Mouse (Mus musculus) MEL (cell line): ENCODE results near the gene Inpp5e. TPM values are rescaled to one million over a fixed set of nuclear protein-coding genes. Genes with fewer than 3 reads are reported as not detected.
A peak's percentile ranks its signal among the peaks of the same experiment; 100 is the strongest.

Source experiments
- DNase-seq: peaks from one replicate; pipeline ENCODE4 v3.0.0; 2011; ENCODE audit warnings: low read depth, low spot score
- H3K27ac ChIP-seq: 2 replicates; pipeline ENCODE4 v1.5.1; 2012; ENCODE audit warnings: low read depth, mild to moderate bottlenecking, control low read depth, low read length, moderate library complexity; ENCODE audit not compliant: control insufficient read depth
- H3K27me3 ChIP-seq, 2 experiments: fragments of 150-350 bp in 1 of 2; sonication (generic) in 1 of 2; 2 replicates each; pipeline ENCODE4 v1.6.1; 2012; ENCODE audit warnings: low read length in 2 of 2, mild to moderate bottlenecking in 2 of 2, improper control_type of control experiment in 1 of 2, moderate library complexity in 1 of 2; ENCODE audit not compliant: insufficient read depth in 2 of 2, control insufficient read depth in 1 of 2
- H3K36me3 ChIP-seq, 2 experiments: 2 replicates each; pipeline ENCODE4 v1.6.1; 2012 to 2014; ENCODE audit warnings: low read length in 2 of 2, improper control_type of control experiment in 1 of 2, inconsistent platforms in 1 of 2, mild to moderate bottlenecking in 1 of 2; ENCODE audit not compliant: insufficient read depth in 2 of 2, control insufficient read depth in 1 of 2
- H3K4me1 ChIP-seq, 2 experiments: fragments of 150-350 bp in 1 of 2; sonication (generic) in 1 of 2; 2 replicates each; pipeline ENCODE4 v1.6.1; 2012; ENCODE audit warnings: low read length in 2 of 2, improper control_type of control experiment in 1 of 2, mild to moderate bottlenecking in 1 of 2; ENCODE audit not compliant: insufficient read depth in 2 of 2, control insufficient read depth in 1 of 2
- H3K4me3 ChIP-seq, 2 experiments: fragments of 150-350 bp in 1 of 2; sonication (generic) in 1 of 2; 2 replicates each; pipeline ENCODE4 v1.5.1; 2012; ENCODE audit warnings: low read depth in 2 of 2, low read length in 2 of 2, mild to moderate bottlenecking in 2 of 2, moderate library complexity in 2 of 2, control low read depth in 1 of 2, improper control_type of control experiment in 1 of 2; ENCODE audit not compliant: control insufficient read depth in 1 of 2, insufficient read depth in 1 of 2
- H3K79me2 ChIP-seq: 2 replicates; pipeline ENCODE4 v1.6.1; 2012; ENCODE audit warnings: mild to moderate bottlenecking, low read length, moderate library complexity; ENCODE audit not compliant: control insufficient read depth, poor library complexity, insufficient read depth
- H3K9ac ChIP-seq: 2 replicates; pipeline ENCODE4 v1.6.1; 2012; ENCODE audit warnings: low read depth, mild to moderate bottlenecking, control low read depth, low read length, moderate library complexity; ENCODE audit not compliant: control insufficient read depth, poor library complexity, severe bottlenecking
- H3K9me3 ChIP-seq: fragments of 150-350 bp; sonication (generic); replicated peaks from 2 replicates; pipeline ENCODE4 v1.6.1; 2012; ENCODE audit warnings: mild to moderate bottlenecking, low read length, improper control_type of control experiment, moderate library complexity; ENCODE audit not compliant: insufficient read depth
- BHLHE40 ChIP-seq: IDR thresholded peaks from 2 replicates; pipeline ENCODE4 v1.6.1; 2012; ENCODE audit warnings: low read depth, mild to moderate bottlenecking, inconsistent platforms, low read length, improper control_type of control experiment, borderline replicate concordance
- CHD1 ChIP-seq: IDR thresholded peaks from 2 replicates; pipeline ENCODE4 v1.6.1; 2012; ENCODE audit warnings: low read depth, mild to moderate bottlenecking, inconsistent platforms, low read length, improper control_type of control experiment
- E2F4 ChIP-seq: IDR thresholded peaks from 2 replicates; pipeline ENCODE4 v1.6.1; 2011; ENCODE audit warnings: low read depth, low read length, improper control_type of control experiment, borderline replicate concordance
- ELF1 ChIP-seq: IDR thresholded peaks from 2 replicates; pipeline ENCODE4 v1.6.1; 2014; ENCODE audit warnings: low read depth, mild to moderate bottlenecking, inconsistent platforms, low read length, improper control_type of control experiment, moderate library complexity
- EP300 ChIP-seq, 2 experiments: IDR thresholded peaks; 2 replicates each; pipeline ENCODE4 v1.6.1; 2011; ENCODE audit warnings: improper control_type of control experiment in 2 of 2, low read length in 2 of 2, low read depth in 1 of 2, mild to moderate bottlenecking in 1 of 2
- ETS1 ChIP-seq: IDR thresholded peaks from 2 replicates; pipeline ENCODE4 v1.6.1; 2012; ENCODE audit warnings: low read depth, mild to moderate bottlenecking, inconsistent platforms, low read length, improper control_type of control experiment, moderate library complexity
- GATA1 ChIP-seq: IDR thresholded peaks from 2 replicates; pipeline ENCODE4 v1.6.1; 2011; ENCODE audit warnings: low read depth, low read length, improper control_type of control experiment
- HCFC1 ChIP-seq: IDR thresholded peaks from 2 replicates; pipeline ENCODE4 v1.6.1; 2012; ENCODE audit warnings: low read depth, mild to moderate bottlenecking, inconsistent platforms, low read length, improper control_type of control experiment, moderate library complexity
- JUND ChIP-seq: IDR thresholded peaks from 2 replicates; pipeline ENCODE4 v1.6.1; 2011; ENCODE audit warnings: low read depth, mild to moderate bottlenecking, improper control_type of control experiment, low read length
- MAX ChIP-seq: IDR thresholded peaks from 2 replicates; pipeline ENCODE4 v1.6.1; 2011; ENCODE audit warnings: low read length, improper control_type of control experiment
- MEF2A ChIP-seq: IDR thresholded peaks from 2 replicates; pipeline ENCODE4 v1.6.1; 2014; ENCODE audit warnings: low read depth, mild to moderate bottlenecking, inconsistent platforms, low read length, improper control_type of control experiment; ENCODE audit not compliant: poor library complexity, insufficient replicate concordance, severe bottlenecking; ENCODE audit errors: extremely low read depth
- MXI1 ChIP-seq: IDR thresholded peaks from 2 replicates; pipeline ENCODE4 v1.6.1; 2011; ENCODE audit warnings: mild to moderate bottlenecking, low read depth, low read length, improper control_type of control experiment
- MYC ChIP-seq: IDR thresholded peaks from 2 replicates; pipeline ENCODE4 v1.6.1; 2011; ENCODE audit warnings: low read depth, mild to moderate bottlenecking, low read length, improper control_type of control experiment, moderate library complexity
- NELFE ChIP-seq: IDR thresholded peaks from 2 replicates; pipeline ENCODE4 v1.6.1; 2011; ENCODE audit warnings: low read depth, low read length, improper control_type of control experiment
- NRF1 ChIP-seq: IDR thresholded peaks from 2 replicates; pipeline ENCODE4 v1.6.1; 2014; ENCODE audit warnings: low read depth, mild to moderate bottlenecking, inconsistent platforms, low read length, improper control_type of control experiment, moderate library complexity; ENCODE audit not compliant: poor library complexity, insufficient read depth, severe bottlenecking
- POLR2AphosphoS2 ChIP-seq: IDR thresholded peaks from 2 replicates; pipeline ENCODE4 v1.6.1; 2011; ENCODE audit warnings: low read length, improper control_type of control experiment
- POLR2AphosphoS5 ChIP-seq: IDR thresholded peaks from 2 replicates; pipeline ENCODE4 v1.6.1; 2012; ENCODE audit warnings: low read depth, borderline replicate concordance, mild to moderate bottlenecking, inconsistent platforms, low read length, moderate library complexity, mixed read lengths
- RCOR1 ChIP-seq: IDR thresholded peaks from 2 replicates; pipeline ENCODE4 v1.6.1; 2012; ENCODE audit warnings: low read depth, mild to moderate bottlenecking, inconsistent platforms, low read length, improper control_type of control experiment
- SIN3A ChIP-seq: IDR thresholded peaks from 2 replicates; pipeline ENCODE4 v1.6.1; 2012; ENCODE audit warnings: low read length, improper control_type of control experiment, inconsistent platforms
- SMC3 ChIP-seq: IDR thresholded peaks from 2 replicates; pipeline ENCODE4 v1.6.1; 2011; ENCODE audit warnings: low read depth, low read length, improper control_type of control experiment
- TAL1 ChIP-seq: IDR thresholded peaks from 2 replicates; pipeline ENCODE4 v1.6.1; 2012; ENCODE audit warnings: mild to moderate bottlenecking, inconsistent platforms, low read length, moderate library complexity, mixed read lengths
- TCF12 ChIP-seq: IDR thresholded peaks from 2 replicates; pipeline ENCODE4 v1.6.1; 2014; ENCODE audit warnings: low read depth, mild to moderate bottlenecking, inconsistent platforms, low read length, improper control_type of control experiment, moderate library complexity
- UBTF ChIP-seq: IDR thresholded peaks from 2 replicates; pipeline ENCODE4 v1.6.1; 2012; ENCODE audit warnings: low read depth, mild to moderate bottlenecking, inconsistent platforms, low read length, improper control_type of control experiment, moderate library complexity, borderline replicate concordance; ENCODE audit not compliant: insufficient read depth
- USF1 ChIP-seq: IDR thresholded peaks from 2 replicates; pipeline ENCODE4 v1.6.1; 2014; ENCODE audit warnings: low read depth, mild to moderate bottlenecking, inconsistent platforms, low read length, improper control_type of control experiment, moderate library complexity
- USF2 ChIP-seq, 2 experiments: IDR thresholded peaks; 2 replicates each; pipeline ENCODE4 v1.6.1; 2011 to 2012; ENCODE audit warnings: improper control_type of control experiment in 2 of 2, low read length in 2 of 2, borderline replicate concordance in 1 of 2, inconsistent platforms in 1 of 2, low read depth in 1 of 2, mild to moderate bottlenecking in 1 of 2; ENCODE audit not compliant: insufficient read depth in 1 of 2
- ZC3H11A ChIP-seq: IDR thresholded peaks from 2 replicates; pipeline ENCODE4 v1.6.1; 2012; ENCODE audit warnings: low read depth, mild to moderate bottlenecking, inconsistent platforms, low read length, improper control_type of control experiment
- ZKSCAN1 ChIP-seq: IDR thresholded peaks from 2 replicates; pipeline ENCODE4 v1.6.1; 2012; ENCODE audit warnings: low read depth, mild to moderate bottlenecking, inconsistent platforms, low read length, improper control_type of control experiment, moderate library complexity
- ZNF384 ChIP-seq: IDR thresholded peaks from 2 replicates; pipeline ENCODE4 v1.6.1; 2012; ENCODE audit warnings: low read depth, mild to moderate bottlenecking, inconsistent platforms, low read length, improper control_type of control experiment
- polyA plus RNA-seq, 2 experiments: library from polyadenylated mRNA; stranded (reverse) in 1 of 2; unstranded in 1 of 2; fragments of >175 nt in 1 of 2; fragments of >200 nt in 1 of 2; gene quantifications; 2 replicates each; pipeline versions ENCODE4 v1.2.1 to v1.2.4; 2012; ENCODE audit warnings: low replicate concordance in 2 of 2, low read depth in 1 of 2; ENCODE audit not compliant: insufficient read length in 2 of 2, insufficient read depth in 1 of 2, missing spikeins in 1 of 2
- total RNA-seq: library from RNA; depleted of rRNA; stranded (reverse); fragments of 300-350 nt; gene quantifications from 2 replicates; pipeline ENCODE4 v1.2.3, GENCODE M21; 2012

The Inpp5e gene
- total and polyA plus RNA-seq, 3 experiments, result 11.2 to 17.5 TPM; not detected in 1

DNA sequence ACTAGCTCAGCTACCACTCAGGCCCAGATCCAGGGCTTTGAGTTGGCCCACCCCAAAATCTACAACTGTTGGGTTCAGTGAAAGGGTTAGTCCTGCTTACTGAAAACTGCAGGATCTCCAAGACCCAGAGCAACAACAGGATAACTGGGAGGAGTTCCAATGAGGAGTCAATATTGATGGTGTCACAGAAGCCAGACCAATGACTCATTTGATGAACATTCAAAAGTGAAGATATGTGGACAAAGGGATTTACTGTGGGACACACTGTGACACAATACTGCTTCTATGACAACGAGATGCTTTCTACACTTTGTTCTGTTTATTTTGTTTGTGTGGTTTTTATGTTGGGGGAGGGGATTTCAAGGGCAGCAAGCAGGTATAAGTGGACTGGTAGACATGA is 9.1 kb upstream of the Inpp5e start:
- no peak overlapping the region for H3K4me3 ChIP-seq
- H3K4me1 ChIP-seq, result no peaks in the 10 kb centered on the region
- H3K79me2 ChIP-seq, result no peaks in the 10 kb centered on the region
- H3K27ac ChIP-seq, result no peak overlapping the region
- no peak for TF ChIP-seq SIN3A
- TF ChIP-seq ZNF384, result no peak
- no peak for TF ChIP-seq MYC
- no peak for TF ChIP-seq BHLHE40
- TF ChIP-seq MEF2A, result no peak
- TF ChIP-seq HCFC1, result no peak
- no peak for TF ChIP-seq POLR2AphosphoS2
- no peak for TF ChIP-seq ETS1
- TF ChIP-seq ZC3H11A, result no peak
- no peak for TF ChIP-seq USF2 (IDR thresholded peaks at IDR 0.05; ENCODE audit: borderline replicate concordance in 1 of 2, insufficient read depth in 1 of 2, low read depth in 1 of 2, low read length in 2 of 2)
- TF ChIP-seq ELF1, result no peak
- no peak for TF ChIP-seq TCF12
- no peak for TF ChIP-seq UBTF
- TF ChIP-seq POLR2AphosphoS5, result no peak
- TF ChIP-seq EP300 (IDR thresholded peaks at IDR 0.05; ENCODE audit: low read depth in 1 of 2, low read length in 2 of 2), result no peak
- no peak for TF ChIP-seq CHD1
- no peak for TF ChIP-seq RCOR1
- no peak for TF ChIP-seq USF1
- no peak for TF ChIP-seq ZKSCAN1
- H3K9me3 ChIP-seq, result no peaks in the 10 kb centered on the region
- peaks cover 0 to 5% of the 10 kb centered on the region in 2 experiments; a peak in 2 of 4 replicates for H3K36me3 ChIP-seq
- H3K27me3 ChIP-seq, result no peaks in the 10 kb centered on the region
- no peak overlapping the region for H3K9ac ChIP-seq
- no peak for DNase-seq

DNA sequence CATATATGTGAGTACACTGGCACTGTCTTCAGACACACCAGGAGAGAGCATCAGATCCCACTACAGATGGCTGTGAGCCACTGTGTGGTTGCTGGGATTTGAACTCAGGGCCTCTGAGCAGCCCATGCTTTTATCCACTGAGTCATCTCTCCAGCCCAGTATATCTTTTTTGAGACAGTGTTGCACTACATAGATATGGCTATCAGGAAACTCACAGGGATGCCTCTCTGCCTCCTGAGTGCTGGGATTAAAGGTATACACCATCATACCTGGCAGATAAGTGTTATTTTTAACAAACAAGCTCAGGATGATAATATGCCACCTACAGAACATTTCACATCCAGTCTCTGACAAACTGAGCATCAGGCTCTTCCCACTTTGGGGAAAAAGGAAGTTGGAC is 8.1 kb upstream of the Inpp5e start:
- no peaks in the 10 kb centered on the region for H3K4me1 ChIP-seq
- no peak overlapping the region for H3K9ac ChIP-seq
- no peak overlapping the region for H3K27ac ChIP-seq
- peaks cover 0 to 2% of the 10 kb centered on the region in 2 experiments; a peak in 2 of 4 replicates for H3K36me3 ChIP-seq
- no peaks in the 10 kb centered on the region for H3K79me2 ChIP-seq
- no peaks in the 10 kb centered on the region for H3K27me3 ChIP-seq
- 0 out of 2 replicates have a peak, but pooled peaks have one; percentile 30 for TF ChIP-seq GATA1
- TF ChIP-seq TCF12, result peak; percentile 42; the same call in 1 of the 2 replicates
- no peak for TF ChIP-seq MXI1
- no peak for TF ChIP-seq USF1
- no peak for TF ChIP-seq ZKSCAN1
- no peak for TF ChIP-seq NRF1
- TF ChIP-seq JUND, result no peak
- TF ChIP-seq TAL1, result no peak
- no peak for TF ChIP-seq E2F4
- TF ChIP-seq EP300 (IDR thresholded peaks at IDR 0.05; ENCODE audit: low read depth in 1 of 2, low read length in 2 of 2), result peak in 1 of 2 experiments; percentile 33; a peak in 1 of 4 replicates
- TF ChIP-seq SMC3, result no peak
- TF ChIP-seq ETS1, result no peak
- TF ChIP-seq NELFE, result no peak
- no peak for TF ChIP-seq BHLHE40
- no peak for TF ChIP-seq MAX
- no peak for TF ChIP-seq SIN3A
- TF ChIP-seq, all 39 proteins: peak for 3
- H3K4me3 ChIP-seq, result no peak overlapping the region
- no peaks in the 10 kb centered on the region for H3K9me3 ChIP-seq
- no peak for DNase-seq
